Mouse (Mus musculus) CD4-positive, CD25-positive, alpha-beta regulatory T cell, adult 9 weeks (primary cell): ENCODE data around the gene Efnb3. TPM values are rescaled to one million over a fixed set of nuclear protein-coding genes. Genes with fewer than 3 reads are reported as not detected.

ENCODE experiments used
- polyA plus RNA-seq: library from polyadenylated mRNA; unstranded; fragments of 100-300 nt; shearing (Covaris generic); gene quantifications from one replicate; pipeline ENCODE4 v1.2.1, GENCODE M21; 2017

The Efnb3 gene
- 0.36 TPM for polyA plus RNA-seq

GRCm38 (mm10) chr11:69559851-69560765, at the start of gene Efnb3:
Efnb3 (minus strand) TSS chr11:69560205.

GRCm38 (mm10) chr11:69605726-69606490, 45.9 kb upstream of the Efnb3 start, which contains the start of gene Atp1b2:
Atp1b2 (minus strand) TSS chr11:69605942.

DNA sequence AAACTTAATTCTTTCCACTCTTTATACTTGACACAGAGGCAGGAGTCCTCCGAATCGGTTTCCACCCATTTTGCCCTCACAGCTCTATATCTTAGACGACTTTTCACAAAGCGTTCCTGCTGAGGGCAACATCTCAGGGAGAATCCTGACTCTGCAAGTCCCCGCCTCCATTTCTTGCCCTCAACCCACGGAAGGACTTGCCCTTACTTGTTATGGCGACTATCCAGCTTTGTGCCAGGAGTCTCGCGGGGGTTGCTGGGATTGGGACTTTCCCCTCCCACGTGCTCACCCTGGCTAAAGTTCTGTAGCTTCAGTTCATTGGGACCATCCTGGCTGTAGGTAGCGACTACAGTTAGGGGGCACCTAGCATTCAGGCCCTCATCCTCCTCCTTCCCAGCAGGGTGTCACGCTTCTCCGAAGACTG, 20.1 kb upstream of the Efnb3 start, which contains the start of the genes Wrap53 and Trp53:
Wrap53 (minus strand) TSS at position 165 of the 424 bp plus-strand sequence.
Trp53 (plus strand) TSS at position 269 of the 424 bp plus-strand sequence.

DNA sequence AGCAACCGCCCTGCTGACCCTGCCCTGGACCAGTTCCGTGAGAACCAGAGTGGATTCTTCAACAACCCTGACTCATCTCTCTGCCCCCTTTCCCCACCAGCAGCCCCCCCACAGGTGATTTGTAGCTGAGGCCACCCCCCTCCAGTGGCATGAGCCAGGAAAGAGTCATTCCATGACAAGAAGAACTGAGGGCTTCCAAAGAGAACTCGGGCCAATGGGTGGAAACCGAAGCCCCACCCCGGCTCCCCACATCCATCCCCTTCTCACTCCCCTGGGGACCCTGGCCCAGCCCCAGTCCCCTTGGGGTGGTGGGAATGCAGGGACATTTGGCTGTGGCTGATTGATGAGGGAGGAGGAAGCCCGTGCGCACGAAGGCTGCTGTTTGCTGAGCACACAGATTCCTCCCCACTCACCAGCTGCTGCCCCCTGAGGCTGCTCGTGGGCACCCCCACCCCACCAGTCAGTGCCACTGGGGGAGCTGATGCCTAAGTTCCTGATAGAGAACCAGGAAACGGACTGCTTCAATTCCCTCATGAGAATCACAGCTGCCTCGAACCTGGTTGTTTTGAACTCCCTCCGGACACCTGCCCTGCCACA, 10.8 kb downstream of the Efnb3 start, which contains the start of gene Dnah2:
Dnah2 (minus strand) TSS at position 51 of the 597 bp plus-strand sequence.

Other genes starting within 250 kb of the Efnb3 start
- 16.9 TPM for gene Cntrob, start 236.4 kb downstream of the Efnb3 start, polyA plus RNA-seq
- gene Trappc1, start 236.2 kb downstream of the Efnb3 start, polyA plus RNA-seq: 112 TPM
- gene Kcnab3, start 233.9 kb downstream of the Efnb3 start, polyA plus RNA-seq: 2.9 TPM
- 4.7 TPM for gene Rnf227, start 219.7 kb downstream of the Efnb3 start, polyA plus RNA-seq
- 60.6 TPM for gene Chd3, start 190.8 kb downstream of the Efnb3 start, polyA plus RNA-seq
- gene Naa38, start 164.7 kb downstream of the Efnb3 start, polyA plus RNA-seq: 146 TPM
- 38.7 TPM for gene Cyb5d1, start 164.6 kb downstream of the Efnb3 start, polyA plus RNA-seq
- 1.2 TPM for gene Tmem88, start 162.0 kb downstream of the Efnb3 start, polyA plus RNA-seq
- 4.3 TPM for gene Kdm6b, start 146.5 kb downstream of the Efnb3 start, polyA plus RNA-seq
- gene Dnah2, start 11.1 kb downstream of the Efnb3 start, polyA plus RNA-seq: not detected
- gene Wrap53, start 20.1 kb upstream of the Efnb3 start, polyA plus RNA-seq: 30.3 TPM
- gene Trp53, start 20.2 kb upstream of the Efnb3 start, polyA plus RNA-seq: 257 TPM
- not detected for gene Atp1b2, start 45.7 kb upstream of the Efnb3 start, polyA plus RNA-seq
- not detected for gene Shbg, start 57.7 kb upstream of the Efnb3 start, polyA plus RNA-seq
- gene Sat2, start 61.8 kb upstream of the Efnb3 start, polyA plus RNA-seq: not detected
- 9.2 TPM for gene Fxr2, start 72.8 kb upstream of the Efnb3 start, polyA plus RNA-seq
- gene Sox15, start 95.1 kb upstream of the Efnb3 start, polyA plus RNA-seq: not detected
- 66.8 TPM for gene Mpdu1, start 102.4 kb upstream of the Efnb3 start, polyA plus RNA-seq
- 5.7 TPM for gene Cd68, start 105.9 kb upstream of the Efnb3 start, polyA plus RNA-seq
- gene Eif4a1, start 112.2 kb upstream of the Efnb3 start, polyA plus RNA-seq: 558 TPM
- 44.6 TPM for gene Senp3, start 121.9 kb upstream of the Efnb3 start, polyA plus RNA-seq
- not detected for gene Tnfsf13, start 125.6 kb upstream of the Efnb3 start, polyA plus RNA-seq
- not detected for gene Tnfsf12, start 135.6 kb upstream of the Efnb3 start, polyA plus RNA-seq
- not detected for gene Tnfsfm13, start 135.9 kb upstream of the Efnb3 start, polyA plus RNA-seq
- gene Polr2a, start 198.4 kb upstream of the Efnb3 start, polyA plus RNA-seq: 53.7 TPM
- gene Slc35g3, start 201.8 kb upstream of the Efnb3 start, polyA plus RNA-seq: not detected
- gene Zbtb4, start 205.7 kb upstream of the Efnb3 start, polyA plus RNA-seq: 4.9 TPM
- 3.5 TPM for gene Chrnb1, start 235.7 kb upstream of the Efnb3 start, polyA plus RNA-seq
- not detected for gene Fgf11, start 241.7 kb upstream of the Efnb3 start, polyA plus RNA-seq
- gene Tmem102, start 245.4 kb upstream of the Efnb3 start, polyA plus RNA-seq: not detected